Comparison of ENCODE assay signal across 11 mouse cellular contexts in genomic region chr4:64065266-64065665, GRCm38 (mm10). TPM values are rescaled to one million over a fixed set of nuclear protein-coding genes. Genes with fewer than 3 reads are reported as not detected.
DNase-seq lines count a peak whose midpoint lies in the region; ATAC-seq and TF ChIP-seq lines count a peak whose summit lies in the region.
"Had no signal": no experiment of that assay in that cellular context is flagged by ENCODE, and none has a peak within 500 bp of the region (broad histone marks: within the 10 kb centered on the region; RNA-seq: fewer than 3 reads in every experiment).

No protein-coding gene starts in this region.

- H3K4me2 ChIP-seq in heart, embryonic 11.5 days = peak overlapping the region; percentile 56
- peak overlapping the region; percentile 59 for H3K4me2 ChIP-seq in heart, postnatal 0 days (ENCODE audit: low read depth, low read length)
- H3K4me2 ChIP-seq: stomach, embryonic 15.5 days had no signal

- ATAC-seq in heart, embryonic 11.5 days (replicated peaks; ENCODE audit: insufficient number of reproducible peaks, low FRiP score, low TSS enrichment) = peak; percentile 42; the same call in 1 of the 2 replicates
- ATAC-seq in heart, postnatal 0 days (ENCODE audit: insufficient read depth, low read depth) = peak; percentile 69
- no peak for ATAC-seq in frontal cortex, adult (ENCODE audit: low TSS enrichment)

- no peak overlapping the region for H3K4me3 ChIP-seq in heart, embryonic 11.5 days (ENCODE audit: low read depth, low read length)
- H3K4me3 ChIP-seq in heart, postnatal 0 days (ENCODE audit: low read depth, low read length) = peak overlapping the region; percentile 30
- no peak overlapping the region for H3K4me3 ChIP-seq in layer of hippocampus, adult 2 months
- H3K4me3 ChIP-seq: stomach, embryonic 15.5 days had no signal

- no peak for TF ChIP-seq CTCF in heart, postnatal 0 days (IDR thresholded peaks at IDR 0.05; ENCODE audit: low read depth)
- no peak for TF ChIP-seq CTCF in layer of hippocampus, adult 2 months (conservative IDR thresholded peaks at IDR 0.05)

- H3K9ac ChIP-seq in heart, embryonic 11.5 days (ENCODE audit: low read depth, low read length) = no peak overlapping the region
- H3K9ac ChIP-seq in heart, postnatal 0 days (replicated peaks; ENCODE audit: low read depth, low read length) = no peak overlapping the region; the same call in 1 of the 2 replicates
- H3K9ac ChIP-seq: stomach, embryonic 15.5 days had no signal

- no peaks in the 10 kb centered on the region for H3K4me1 ChIP-seq in heart, embryonic 11.5 days (ENCODE audit: control insufficient read depth, insufficient read depth, low read length)
- peaks cover 10% of the 10 kb centered on the region; the same call in 1 of the 2 replicates for H3K4me1 ChIP-seq in heart, postnatal 0 days (ENCODE audit: control insufficient read depth, insufficient read depth)
- H3K4me1 ChIP-seq: stomach, embryonic 15.5 days had no signal

- TF ChIP-seq EP300 in heart, postnatal 0 days (IDR thresholded peaks at IDR 0.05; ENCODE audit: low read depth) = no peak

- no peak overlapping the region for H3K27ac ChIP-seq in heart, embryonic 11.5 days (ENCODE audit: low read depth, low read length)
- no peak overlapping the region for H3K27ac ChIP-seq in heart, postnatal 0 days (ENCODE audit: low read depth)
- no peak overlapping the region for H3K27ac ChIP-seq in layer of hippocampus, adult 2 months
- H3K27ac ChIP-seq: stomach, embryonic 15.5 days had no signal

- H3K36me3 ChIP-seq in heart, embryonic 11.5 days (ENCODE audit: control insufficient read depth, insufficient read depth, low read length) = no peaks in the 10 kb centered on the region
- no peaks in the 10 kb centered on the region for H3K36me3 ChIP-seq in heart, postnatal 0 days (replicated peaks; ENCODE audit: control insufficient read depth, insufficient read depth, low read length)
- H3K36me3 ChIP-seq: G1E; stomach, embryonic 15.5 days had no signal

- H3K27me3 ChIP-seq in heart, embryonic 11.5 days (ENCODE audit: control insufficient read depth, insufficient read depth, low read length) = peaks cover 32% of the 10 kb centered on the region
- H3K27me3 ChIP-seq in heart, postnatal 0 days (ENCODE audit: control insufficient read depth, insufficient read depth, low read length) = no peaks in the 10 kb centered on the region
- H3K27me3 ChIP-seq: stomach, embryonic 15.5 days had no signal

- DNase-seq in heart, postnatal 36 days = no peak
- peak; percentile 8 for DNase-seq in 416B (ENCODE audit: low read depth)
- peak; percentile 35 for DNase-seq in embryo, embryonic 9.5 days (ENCODE audit: extremely low spot score)
- DNase-seq in heart, postnatal 0 days (ENCODE audit: low spot score) = no peak
- no peak for DNase-seq in spleen, adult 12 weeks (ENCODE audit: low spot score)
- no peak for DNase-seq in layer of hippocampus, adult 2 months (ENCODE audit: low spot score in 2 of 2)
- DNase-seq: lung, postnatal 10 days had no signal

- intact Hi-C loops in heart, postnatal 36 days (cut with DNase I) = no loop called here

- H3K9me3 ChIP-seq in heart, embryonic 11.5 days (replicated peaks; ENCODE audit: control insufficient read depth, low read length) = no peaks in the 10 kb centered on the region
- no peaks in the 10 kb centered on the region for H3K9me3 ChIP-seq in heart, postnatal 0 days (replicated peaks; ENCODE audit: control insufficient read depth, low read length)
- H3K9me3 ChIP-seq: stomach, embryonic 15.5 days had no signal

- WGBS in heart, embryonic 11.5 days (ENCODE audit: insufficient replicate concordance) = 13% methylated on average over 10 of the region's 10 CpGs
- 6% methylated on average over 10 of the region's 10 CpGs for WGBS in heart, postnatal 0 days

RNA-seq across cellular contexts. Expression of gene Tnc, which starts 18.5 kb away (rescaled TPM):
- polyA plus RNA-seq in heart, embryonic 11.5 days (2014; fragmentation: Nextera tagmentation; extraction: Ambion mirVana) = 24.6 and 28.9 TPM in 2 replicates
- total RNA-seq in heart, postnatal 36 days (2021) = under 1 TPM; 0.46 to 0.56 TPM
- total RNA-seq in heart, postnatal 0 days (2014; rRNA removed; ENCODE audit: low replicate concordance) = 30.4 and 39.1 TPM in 2 replicates
- 4.6 and 4.8 TPM in 2 replicates for polyA plus RNA-seq in heart, postnatal 0 days (2015; fragmentation: Nextera tagmentation; extraction: Ambion mirVana)
- 1 to 10 TPM; 4.3 to 5.7 TPM for total RNA-seq in layer of hippocampus, adult 2 months (2021)
- polyA plus RNA-seq: G1E had no signal

Comparison
In these comparisons a context has a peak if more than half of its experiments do, and no peak if none do; other contexts are left out.
1. DNase-seq: peak in 416B (single experiment) and embryo, embryonic 9.5 days (single experiment); none in heart, postnatal 36 days (0 of 2), heart, postnatal 0 days (single experiment), spleen, adult 12 weeks (single experiment) and layer of hippocampus, adult 2 months (0 of 2).